Mouse (Mus musculus): ENCODE measurements around the gene Gm17660. TPM values are rescaled to one million over a fixed set of nuclear protein-coding genes. Genes with fewer than 3 reads are reported as not detected.
"Not testable (repeated sequence)": the region's sequence is repeated elsewhere in the genome, so short reads cannot be mapped to it uniquely, and the experiment has no call there.

Gm17660 gene
- polyA plus RNA-seq, 1 experiment from 2014 or later: not detected

DNA sequence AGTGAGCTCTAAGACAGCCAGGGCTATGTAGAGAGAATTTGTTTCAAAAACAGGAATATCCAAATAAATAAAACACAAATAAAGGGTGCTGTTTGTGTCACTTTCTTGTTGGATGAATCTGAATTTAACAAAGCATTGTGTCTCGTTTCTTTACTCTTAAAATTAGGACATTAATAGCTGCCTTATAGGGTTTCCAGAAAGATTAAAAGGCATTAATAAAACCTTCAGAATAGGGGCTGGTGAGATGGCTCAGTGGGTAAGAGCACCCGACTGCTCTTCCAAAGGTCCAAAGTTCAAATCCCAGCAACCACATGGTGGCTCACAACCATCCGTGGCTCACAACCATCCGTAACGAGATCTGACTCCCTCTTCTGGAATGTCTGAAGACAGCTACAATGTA lies 53.2 kb downstream of the Gm17660 start:
- ATAC-seq (ENCODE audit: low FRiP score); H3K4me1 ChIP-seq (replicated peaks; ENCODE audit: control insufficient read depth, insufficient read depth, low read length); H3K36me3 ChIP-seq (ENCODE audit: control insufficient read depth, insufficient read depth, low read length); H3K27ac ChIP-seq (ENCODE audit: low read depth, low read length); DNase-seq (ENCODE audit: low spot score); H3K9me3 ChIP-seq (ENCODE audit: control insufficient read depth, low read length); H3K4me3 ChIP-seq (ENCODE audit: low read depth, low read length); H3K27me3 ChIP-seq (ENCODE audit: control insufficient read depth, insufficient read depth, low read length); H3K4me2 ChIP-seq (replicated peaks; ENCODE audit: low read depth, low read length); H3K9ac ChIP-seq (ENCODE audit: low read depth, low read length): not testable (repeated sequence)
- WGBS: 82% methylated on average over 5 of the region's 5 CpGs

- WGBS: 78% methylated on average over 8 of the region's 8 CpGs
- Histone ChIP-seq H3K9me3 (ENCODE audit: control insufficient read depth, low read length) (no peaks in the 10 kb centered on the region), H3K4me3 (ENCODE audit: low read depth, low read length) (no peak overlapping the region), H3K4me1 (replicated peaks; ENCODE audit: control insufficient read depth, insufficient read depth, low read length) (no peaks in the 10 kb centered on the region; the same call in 1 of the 2 replicates), H3K27me3 (ENCODE audit: control insufficient read depth, insufficient read depth, low read length) (no peaks in the 10 kb centered on the region), H3K4me2 (replicated peaks; ENCODE audit: low read depth, low read length) (no peak overlapping the region), H3K9ac (ENCODE audit: low read depth, low read length) (no peak overlapping the region), H3K27ac (ENCODE audit: low read depth, low read length) (no peak overlapping the region), H3K36me3 (ENCODE audit: control insufficient read depth, insufficient read depth, low read length) (no peaks in the 10 kb centered on the region)
- DNase-seq (ENCODE audit: low spot score): no peak
- ATAC-seq (ENCODE audit: low FRiP score): no peak
Observed at GRCm38 (mm10) chr5:104023289-104024020, 54.0 kb downstream of the Gm17660 start.

DNA sequence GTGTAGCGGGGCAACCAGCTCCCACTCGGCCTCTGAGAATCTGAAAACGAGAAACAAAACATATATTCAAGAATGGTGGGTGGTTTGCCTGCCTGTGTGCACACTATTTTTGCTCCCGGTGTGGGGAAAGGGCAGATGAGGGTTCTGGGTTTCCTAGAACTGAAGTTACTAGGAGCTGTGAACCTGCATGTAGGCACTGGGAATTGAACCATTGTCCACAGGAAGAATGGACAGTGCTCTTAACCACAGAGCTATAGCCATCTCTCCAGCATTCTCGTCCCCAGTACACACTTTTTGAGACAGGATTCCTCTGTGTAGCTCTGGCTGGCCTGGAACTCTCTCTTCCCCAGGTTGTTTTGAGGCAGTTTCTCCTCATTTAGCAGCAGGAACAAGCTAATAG lies 54.9 kb downstream of the Gm17660 start:
- Histone ChIP-seq H3K4me3 (ENCODE audit: low read depth, low read length) (no peak overlapping the region), H3K9ac (ENCODE audit: low read depth, low read length) (no peak overlapping the region)

GRCm38 (mm10) chr5:104021597-104022378 lies 55.6 kb downstream of the Gm17660 start, which contains the start of gene Hsd17b11:
Gene Hsd17b11, minus strand, starts transcription at chr5:104021919.
- peak within 1 kb of the TSS; percentile 38 for H3K9ac ChIP-seq (ENCODE audit: low read depth, low read length)
- WGBS: under 1% methylated on average over 31 of the region's 31 CpGs
- no peaks in the 10 kb centered on the region; the same call in 1 of the 2 replicates for H3K4me1 ChIP-seq (replicated peaks; ENCODE audit: control insufficient read depth, insufficient read depth, low read length)
- H3K9me3 ChIP-seq (ENCODE audit: control insufficient read depth, low read length): no peaks in the 10 kb centered on the region
- H3K27me3 ChIP-seq (ENCODE audit: control insufficient read depth, insufficient read depth, low read length): no peaks in the 10 kb centered on the region
- no peaks in the 10 kb centered on the region for H3K36me3 ChIP-seq (ENCODE audit: control insufficient read depth, insufficient read depth, low read length)
- peak; percentile 70 for DNase-seq (ENCODE audit: low spot score)
- peak within 1 kb of the TSS; percentile 31 for H3K4me3 ChIP-seq (ENCODE audit: low read depth, low read length)
- peak within 1 kb of the TSS; percentile 64 for H3K4me2 ChIP-seq (replicated peaks; ENCODE audit: low read depth, low read length)
- no peak within 1 kb of the TSS for H3K27ac ChIP-seq (ENCODE audit: low read depth, low read length)
- peak; percentile 76; the same call in 1 of the 2 replicates for ATAC-seq (ENCODE audit: low FRiP score)

More for the DNA sequence above, 54.9 kb downstream of the Gm17660 start:
- Histone ChIP-seq H3K9me3 (ENCODE audit: control insufficient read depth, low read length) (no peaks in the 10 kb centered on the region), H3K4me1 (replicated peaks; ENCODE audit: control insufficient read depth, insufficient read depth, low read length) (no peaks in the 10 kb centered on the region; the same call in 1 of the 2 replicates), H3K27ac (ENCODE audit: low read depth, low read length) (no peak overlapping the region), H3K27me3 (ENCODE audit: control insufficient read depth, insufficient read depth, low read length) (no peaks in the 10 kb centered on the region), H3K4me2 (replicated peaks; ENCODE audit: low read depth, low read length) (peak overlapping the region; percentile 64), H3K36me3 (ENCODE audit: control insufficient read depth, insufficient read depth, low read length) (no peaks in the 10 kb centered on the region)
- 37% methylated on average over 5 of the region's 5 CpGs for WGBS
- no peak for ATAC-seq (ENCODE audit: low FRiP score)
- DNase-seq (ENCODE audit: low spot score): no peak

Other genes with a start within 250 kb of the Gm17660 start
- 15.6 and 17.2 TPM in 2 replicates for gene Klhl8, start 166.3 kb downstream of the Gm17660 start, polyA plus RNA-seq (2014; fragmentation: Nextera tagmentation; extraction: Ambion mirVana)
- not detected in 2 replicates for gene Hsd17b13, start 100.2 kb downstream of the Gm17660 start, polyA plus RNA-seq (2014; fragmentation: Nextera tagmentation; extraction: Ambion mirVana)
- gene Hsd17b11, start 55.7 kb downstream of the Gm17660 start, polyA plus RNA-seq (2014; fragmentation: Nextera tagmentation; extraction: Ambion mirVana): 1.3 and 1.5 TPM in 2 replicates
- 65.1 and 68.2 TPM in 2 replicates for gene Nudt9, start 31.3 kb downstream of the Gm17660 start, polyA plus RNA-seq (2014; fragmentation: Nextera tagmentation; extraction: Ambion mirVana)
- gene Sparcl1, start 36.1 kb upstream of the Gm17660 start, polyA plus RNA-seq (2014; fragmentation: Nextera tagmentation; extraction: Ambion mirVana): 61.5 and 61.9 TPM in 2 replicates
- gene Dspp, start 93.1 kb upstream of the Gm17660 start, polyA plus RNA-seq (2014; fragmentation: Nextera tagmentation; extraction: Ambion mirVana): not detected in 2 replicates
- 0.40 and 0.60 TPM in 2 replicates for gene Dmp1, start 125.0 kb upstream of the Gm17660 start, polyA plus RNA-seq (2014; fragmentation: Nextera tagmentation; extraction: Ambion mirVana)
- gene Ibsp, start 221.6 kb upstream of the Gm17660 start, polyA plus RNA-seq (2014; fragmentation: Nextera tagmentation; extraction: Ambion mirVana): 0.11 TPM in 1 of 2 replicates, not detected in the other
- gene Mepe, start 247.7 kb upstream of the Gm17660 start, polyA plus RNA-seq (2014; fragmentation: Nextera tagmentation; extraction: Ambion mirVana): not detected in 2 replicates